Mouse (Mus musculus) urinary bladder, adult 2 months (tissue): ENCODE results near the gene Thsd7a. TPM values are rescaled to one million over a fixed set of nuclear protein-coding genes. Genes with fewer than 3 reads are reported as not detected.

Experiments used
- DNase-seq: peaks from one replicate; pipeline ENCODE4 v3.0.0; 2022; ENCODE audit warnings: low spot score
- polyA plus RNA-seq: library from polyadenylated mRNA; depleted of rRNA; stranded (reverse); fragments of >200 nt; gene quantifications from 2 replicates; pipeline ENCODE4 v1.2.3, GENCODE M21; 2012

Gene Thsd7a
- polyA plus RNA-seq, 1 experiment = 3.0 TPM

DNA sequence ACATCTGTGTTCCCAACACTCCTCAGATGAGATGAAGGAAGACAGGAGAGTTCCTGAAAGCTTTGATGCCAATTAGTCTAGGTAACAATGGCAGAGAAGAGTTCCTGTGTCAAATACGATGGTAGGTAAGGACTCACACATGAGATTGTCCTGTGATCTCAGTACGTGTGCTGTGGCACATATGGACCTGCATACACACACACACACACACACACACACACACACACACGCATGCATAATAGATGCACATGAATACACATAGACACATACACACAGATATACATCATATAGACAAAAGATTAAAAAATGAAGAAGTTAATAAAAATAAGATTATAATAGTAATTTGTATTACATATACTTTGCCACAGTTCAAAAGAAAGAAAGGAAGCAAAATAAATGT, 56.0 kb downstream of the Thsd7a start:
- no peak for DNase-seq

DNA sequence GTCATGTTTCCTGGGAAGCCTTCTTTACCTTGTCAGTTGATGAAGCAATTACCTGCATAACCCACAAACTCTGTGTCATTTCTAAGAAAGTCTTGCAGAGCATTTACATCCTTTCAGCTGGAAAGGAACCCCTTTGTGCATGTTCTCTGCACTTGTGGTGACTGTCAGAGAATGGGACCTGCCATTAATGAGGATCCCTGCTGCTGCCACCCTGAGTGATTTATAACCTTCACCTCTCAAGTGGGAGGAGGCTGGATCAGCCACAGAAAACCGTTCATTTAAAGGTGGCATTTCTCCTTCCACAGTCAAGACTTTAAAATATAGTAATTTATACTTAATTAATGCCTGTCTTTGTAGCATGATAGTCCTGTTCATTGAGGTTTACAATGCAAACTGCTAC, 99.6 kb downstream of the Thsd7a start:
- DNase-seq = no peak

DNA sequence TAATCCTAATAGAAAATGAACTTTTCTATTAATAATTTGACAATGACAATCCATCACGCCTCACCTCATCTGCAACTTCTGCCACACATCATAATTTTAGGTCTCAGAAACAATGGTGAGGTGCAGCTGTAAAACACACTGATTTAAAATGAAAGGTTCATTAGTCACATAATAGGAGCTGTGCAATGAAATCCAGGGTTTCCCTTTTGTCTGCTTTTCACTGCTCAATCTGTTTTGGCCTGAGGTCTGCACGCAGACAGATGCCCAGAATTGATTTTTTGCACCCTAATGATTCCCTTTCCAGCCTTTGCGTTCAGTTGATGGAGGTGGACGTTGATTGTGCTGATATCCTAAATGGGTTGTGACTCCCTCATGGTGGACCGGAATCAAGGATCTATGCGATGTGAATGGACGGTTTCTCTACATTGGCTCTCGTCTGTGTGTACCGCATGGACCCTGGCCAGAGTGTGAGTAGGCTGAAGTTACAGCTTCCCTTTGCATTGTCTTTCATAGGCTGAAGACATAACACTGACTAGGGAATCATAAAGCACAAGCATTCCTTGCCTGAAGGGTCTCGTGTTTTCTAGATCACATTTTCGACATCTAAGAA, 120.5 kb downstream of the Thsd7a start:
- no peak for DNase-seq

DNA sequence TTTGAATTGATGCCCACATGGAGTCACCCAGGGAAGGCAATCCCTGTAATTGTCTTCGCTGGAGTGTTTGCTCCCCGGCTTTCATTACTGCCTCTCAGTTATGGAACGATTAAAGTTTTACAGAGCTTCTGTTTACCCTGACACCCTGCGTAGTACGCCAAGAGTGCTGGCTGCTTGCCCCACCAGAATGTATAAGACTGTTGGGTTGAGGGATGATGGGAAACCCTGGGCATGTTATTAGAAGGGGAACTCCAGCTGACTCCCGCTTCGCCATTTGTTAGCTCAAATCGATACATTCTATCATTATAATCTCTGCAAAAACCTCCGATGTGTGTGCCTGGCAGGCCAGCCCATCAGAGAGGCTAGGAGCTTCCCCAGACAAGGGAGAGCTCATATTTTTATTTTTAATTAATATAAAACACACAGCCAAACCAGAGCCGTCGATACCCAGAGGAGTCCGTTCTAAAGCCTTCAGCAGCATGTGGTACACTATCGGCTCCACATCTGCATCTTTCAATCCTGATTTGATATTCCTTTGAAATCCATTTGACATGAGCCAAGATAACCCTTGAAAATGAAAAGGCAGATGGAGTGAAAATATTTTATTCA, 142.5 kb downstream of the Thsd7a start:
- no peak for DNase-seq

DNA sequence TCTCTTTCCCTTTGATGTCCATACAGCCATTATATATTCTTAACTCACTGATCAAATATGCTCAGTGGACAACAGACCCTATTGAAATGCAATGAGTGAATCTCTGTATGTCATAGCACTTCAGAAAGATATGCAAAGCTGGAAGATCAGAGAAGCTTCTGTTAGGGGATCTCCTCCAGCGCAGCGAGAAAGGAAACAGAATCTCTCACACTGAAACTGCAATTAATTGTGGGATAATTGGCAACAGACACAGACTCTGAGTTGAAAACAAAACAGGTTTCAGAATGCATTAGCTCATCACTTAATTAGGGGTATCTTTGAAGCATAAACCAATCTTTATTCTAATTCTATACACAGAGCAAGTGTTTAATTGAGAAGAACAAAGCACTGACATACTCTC, 146.3 kb downstream of the Thsd7a start:
- no peak for DNase-seq

DNA sequence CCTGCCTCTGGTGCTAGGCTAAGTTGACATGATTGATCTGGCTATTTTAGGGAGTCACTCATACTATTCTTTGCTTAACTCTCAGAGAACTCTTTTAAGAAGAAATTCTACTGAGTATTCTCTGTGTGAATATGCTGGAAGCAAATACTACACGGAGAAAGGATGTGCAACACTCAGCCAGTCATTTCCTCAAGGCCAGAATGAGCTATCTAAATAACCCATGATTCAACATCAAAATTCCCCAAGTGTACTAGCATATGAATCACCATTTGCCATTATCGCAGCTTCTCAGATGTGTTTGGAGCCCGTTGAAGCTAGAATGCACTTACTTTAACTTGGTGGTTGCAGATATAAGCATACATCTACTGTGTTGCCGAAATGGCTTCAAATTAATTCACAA, 147.0 kb downstream of the Thsd7a start:
- DNase-seq = no peak

DNA sequence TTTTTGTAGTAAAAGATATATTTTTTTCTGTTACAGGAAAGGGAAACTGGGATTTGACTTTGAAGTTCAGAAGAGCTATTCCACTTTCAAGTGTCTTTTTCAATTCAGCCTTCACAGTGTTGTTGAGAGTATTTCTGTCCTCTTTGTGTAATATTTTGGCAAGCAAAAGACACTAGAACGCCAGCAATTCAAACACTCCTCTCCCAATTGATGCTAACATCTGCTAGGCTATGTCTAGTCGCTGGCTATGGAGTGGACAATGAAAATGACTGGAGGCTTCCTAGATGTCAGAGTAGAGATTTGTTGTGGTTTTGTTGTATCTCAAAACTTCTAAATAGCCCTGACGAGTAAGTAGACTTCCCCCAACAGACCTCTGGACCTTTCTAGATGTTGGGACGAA, 164.8 kb downstream of the Thsd7a start:
- no peak for DNase-seq

DNA sequence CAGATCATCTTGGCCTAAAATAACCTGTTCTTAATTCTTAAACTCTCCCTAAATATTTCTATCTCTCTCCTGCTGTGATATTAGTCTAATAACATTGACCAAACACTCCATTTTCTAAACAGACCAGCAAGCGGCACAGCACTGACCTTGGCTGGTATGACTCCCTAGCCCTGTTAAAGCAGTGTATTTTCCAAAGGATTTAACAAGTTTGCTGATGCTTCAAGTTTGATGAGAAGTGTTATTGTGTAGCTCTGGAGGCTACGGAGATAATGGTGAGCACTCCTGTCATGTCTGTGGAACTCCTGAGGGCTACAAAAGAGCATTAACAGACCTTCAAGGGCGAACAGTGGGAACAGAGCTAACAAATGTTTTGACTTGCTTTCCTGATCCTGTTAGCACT, 168.1 kb downstream of the Thsd7a start:
- no peak for DNase-seq

DNA sequence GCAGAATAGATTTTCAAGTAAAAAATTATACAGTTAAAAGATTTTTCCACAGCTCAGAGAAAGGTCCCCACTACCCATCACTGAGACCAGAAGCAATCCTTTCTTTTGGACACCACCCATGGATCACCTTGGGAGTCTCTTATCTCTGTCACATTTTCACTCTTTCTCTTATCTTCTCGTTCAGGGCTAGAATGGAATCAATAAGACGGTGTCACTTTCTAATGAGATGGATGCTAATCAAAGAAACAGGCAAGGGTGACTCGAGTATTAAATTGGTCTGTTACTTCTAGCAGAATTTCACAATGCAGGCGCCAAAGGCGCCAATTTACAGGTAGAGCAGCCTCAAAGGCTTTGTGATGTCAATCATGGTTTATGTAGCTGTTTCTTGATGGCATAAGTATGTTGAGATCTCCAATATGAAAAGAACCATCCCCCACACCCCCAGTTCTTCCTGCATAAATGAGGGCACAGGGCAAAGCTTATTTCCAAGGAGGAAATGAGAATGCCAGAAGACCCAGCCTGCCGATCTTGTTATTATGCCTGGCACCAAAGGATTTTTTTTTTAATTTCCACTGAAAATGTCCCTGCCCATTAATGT, 173.5 kb downstream of the Thsd7a start:
- DNase-seq = no peak

DNA sequence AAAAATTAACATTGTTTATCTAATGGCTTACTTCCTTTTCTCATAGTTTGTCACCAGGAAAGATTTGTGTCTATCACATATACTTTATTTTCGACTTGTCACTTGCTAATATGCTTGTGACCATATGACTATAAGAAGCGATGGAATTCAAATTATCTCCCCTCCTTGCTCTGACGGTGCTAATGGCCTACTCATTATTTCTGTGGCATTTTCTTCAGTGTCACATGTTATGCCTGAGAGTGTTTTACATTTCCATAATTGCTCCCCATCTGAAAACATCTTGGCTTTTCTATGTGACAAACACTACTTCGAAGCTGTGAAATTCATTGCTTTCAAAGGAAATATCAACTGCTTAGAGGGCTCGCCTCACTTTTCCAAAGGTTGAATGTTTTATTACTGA, 177.0 kb downstream of the Thsd7a start:
- DNase-seq = no peak

DNA sequence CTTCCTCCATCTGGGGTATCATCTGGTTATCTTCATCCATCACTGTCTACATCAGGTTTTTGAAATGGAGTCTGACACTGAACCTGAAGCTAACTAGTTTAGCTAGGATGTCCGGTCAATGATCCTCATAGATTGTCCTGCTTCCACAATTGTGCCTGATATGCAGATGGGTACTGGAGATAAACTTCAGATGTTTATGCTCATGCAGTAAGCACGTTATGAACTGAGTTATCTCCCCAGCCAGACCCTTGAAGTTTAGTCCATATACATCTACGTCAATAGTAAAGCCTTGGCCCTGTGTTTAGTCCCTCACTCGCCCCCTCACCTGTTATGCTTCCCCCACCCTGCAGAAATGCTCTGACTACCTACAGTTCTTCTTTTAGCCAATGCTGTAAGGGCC, 184.1 kb downstream of the Thsd7a start:
- no peak for DNase-seq

DNA sequence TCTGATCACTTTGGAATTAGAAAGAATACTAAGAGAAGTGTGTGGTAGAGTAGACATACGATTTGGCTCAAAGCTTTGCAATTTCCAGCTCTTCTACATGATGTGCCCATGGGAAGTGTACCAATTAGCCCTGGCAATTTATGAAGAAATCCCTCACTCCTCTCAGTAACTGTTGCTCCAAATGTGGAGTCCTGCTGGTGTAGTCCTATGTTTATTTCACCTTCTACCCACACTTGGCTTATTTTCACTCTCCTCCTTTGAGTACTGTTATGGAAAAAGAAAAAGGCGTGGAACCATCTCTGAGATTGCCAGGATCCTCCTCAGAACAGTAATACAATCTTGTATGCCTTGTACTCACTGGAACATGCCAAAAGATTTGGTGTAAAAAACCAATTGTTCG, 186.9 kb downstream of the Thsd7a start:
- no peak for DNase-seq

DNA sequence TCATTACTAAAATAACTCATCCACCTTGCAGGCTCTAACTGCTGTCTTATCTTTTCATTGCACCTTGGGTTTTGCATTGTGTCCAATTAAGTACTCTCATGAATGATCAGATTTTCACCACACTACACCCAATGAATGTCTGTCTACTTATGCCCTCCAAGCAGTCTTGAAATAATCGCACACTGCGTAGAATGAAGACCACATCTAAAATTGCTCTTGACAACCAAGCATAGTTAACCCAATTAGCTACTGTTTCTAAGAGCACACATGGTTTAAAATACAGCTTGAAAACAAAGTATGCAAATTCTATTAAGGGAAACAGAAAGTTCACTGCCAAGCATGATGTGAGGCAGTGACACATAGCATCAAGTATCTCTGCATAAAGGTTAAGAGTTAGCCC, 188.7 kb downstream of the Thsd7a start:
- no peak for DNase-seq

DNA sequence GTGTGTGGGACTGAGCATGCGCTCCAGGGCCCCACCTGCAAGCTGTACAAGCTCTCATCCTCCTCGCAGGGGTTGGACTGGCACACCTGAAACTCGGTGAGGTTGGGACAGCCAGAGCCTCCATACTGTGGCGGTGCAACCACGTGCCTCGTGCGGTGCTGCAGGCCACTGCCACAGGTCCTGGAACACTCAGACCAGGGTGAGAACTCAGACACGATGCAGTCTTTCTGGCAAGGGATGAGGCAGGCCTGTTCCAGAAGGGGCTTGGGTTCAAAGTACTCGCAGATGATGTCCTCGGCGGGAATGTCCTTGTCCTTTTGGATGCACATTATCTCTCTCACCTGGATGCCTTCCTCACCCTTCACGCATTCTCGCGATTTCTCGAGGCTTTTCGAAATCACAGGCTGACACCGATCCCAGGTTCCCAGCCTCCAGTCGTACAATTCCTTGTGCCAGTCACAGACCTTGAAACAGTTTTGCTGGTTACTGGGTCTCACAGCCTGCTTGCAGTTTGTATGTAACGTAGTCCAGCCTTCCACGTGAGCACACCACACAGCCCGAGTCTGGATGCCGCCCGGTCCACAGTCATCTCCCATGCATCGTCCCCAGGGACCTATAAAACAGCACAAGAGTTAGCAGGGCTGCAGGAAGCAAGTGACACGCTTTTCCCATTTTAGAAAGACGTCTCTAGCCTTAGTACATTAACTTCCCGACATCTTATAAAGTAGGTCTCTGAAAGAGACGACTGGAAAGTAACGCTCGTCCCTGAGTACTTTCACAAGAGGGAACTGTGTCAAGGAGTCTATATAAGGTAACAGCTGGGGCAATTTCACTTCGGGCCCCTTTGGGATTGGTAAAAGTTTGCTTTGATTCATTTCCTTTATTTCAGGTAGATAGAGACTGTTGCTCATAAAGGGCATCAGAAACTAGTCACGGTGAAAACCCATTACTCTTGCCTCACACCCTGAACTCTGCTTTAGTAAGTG, 193.8 kb downstream of the Thsd7a start:
- no peak for DNase-seq

DNA sequence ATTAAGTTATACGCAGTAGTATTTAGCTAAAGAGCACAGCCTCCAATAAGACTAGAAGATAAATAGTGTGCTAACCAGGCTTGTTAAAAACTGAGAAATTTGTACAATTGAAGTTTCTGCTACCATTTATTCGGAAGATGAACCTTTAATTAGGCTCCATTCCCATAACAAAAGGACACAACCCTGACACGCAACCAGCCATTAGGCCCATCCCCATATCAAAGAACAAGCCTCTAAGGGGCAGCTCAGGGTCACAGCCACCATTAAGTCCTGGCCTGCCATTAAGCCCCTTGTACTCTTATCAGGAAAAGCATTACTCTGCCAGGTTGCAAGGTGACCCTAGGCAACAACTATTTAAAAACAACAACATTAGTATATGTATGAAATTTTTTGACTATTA, 198.0 kb downstream of the Thsd7a start:
- DNase-seq = no peak

DNA sequence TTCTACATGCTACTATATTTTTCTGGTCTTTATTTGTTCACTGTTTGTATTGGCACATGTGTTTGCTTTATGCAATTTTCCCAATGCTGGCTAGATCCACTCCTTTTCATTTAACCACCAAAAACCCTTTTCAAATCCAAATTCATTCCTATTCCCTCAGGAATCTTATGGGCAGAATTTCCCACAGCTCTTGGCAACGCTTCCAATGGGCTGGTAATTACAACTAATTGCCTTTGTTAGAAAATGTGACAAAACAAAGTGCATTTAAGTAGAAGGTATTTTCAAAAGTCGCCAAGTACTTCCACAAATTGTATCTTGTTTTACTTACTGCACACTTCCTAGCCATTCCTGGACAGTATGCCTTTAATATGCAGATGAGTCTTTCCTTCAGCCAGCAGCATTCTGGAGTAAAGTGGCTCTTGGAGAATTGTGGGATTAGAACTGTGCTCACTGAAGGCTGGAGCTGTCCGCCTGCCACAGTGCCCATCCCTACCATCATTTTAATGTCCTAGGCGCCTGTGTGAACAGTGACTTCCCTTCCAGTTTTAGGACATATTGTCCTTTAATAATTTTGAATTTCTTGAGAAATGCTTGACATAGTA, 199.1 kb downstream of the Thsd7a start:
- no peak for DNase-seq

DNA sequence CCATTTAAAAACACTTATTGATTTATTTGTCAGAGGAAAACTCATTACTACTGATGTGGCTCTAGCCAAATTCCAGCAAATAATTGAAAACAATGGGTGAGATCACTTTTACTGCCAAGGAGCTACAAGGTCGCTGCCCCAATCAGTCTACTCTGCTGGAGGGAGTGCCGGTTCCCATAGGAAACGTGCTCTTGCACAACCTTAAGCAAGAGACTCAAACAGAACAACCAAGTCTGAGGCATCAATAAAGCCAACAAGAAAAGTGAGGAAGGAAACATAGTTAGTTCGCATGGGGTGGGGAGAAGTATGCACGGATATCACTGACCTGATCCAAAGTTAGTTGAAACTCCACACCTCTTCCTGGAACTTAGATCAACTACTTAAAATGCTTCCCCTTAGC, 205.1 kb downstream of the Thsd7a start:
- no peak for DNase-seq

DNA sequence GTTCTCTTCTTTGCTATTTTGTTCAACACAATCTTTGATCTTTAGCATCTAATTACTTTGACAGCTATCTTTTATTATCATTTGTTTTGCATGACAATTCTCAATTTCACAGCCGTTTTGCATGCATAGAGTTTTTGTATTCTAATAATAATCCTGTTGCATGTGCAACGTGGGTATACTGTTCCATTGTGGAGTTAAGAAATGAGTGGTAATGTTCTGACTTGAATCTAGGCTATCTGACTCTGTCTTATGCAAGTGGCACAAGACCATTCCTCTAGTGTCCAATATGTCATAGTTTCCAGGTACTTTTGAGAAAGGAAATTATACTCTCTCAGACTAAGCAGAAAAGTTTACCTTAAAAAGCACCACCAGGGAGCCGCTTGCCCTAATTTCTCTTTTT, 206.7 kb downstream of the Thsd7a start:
- no peak for DNase-seq

DNA sequence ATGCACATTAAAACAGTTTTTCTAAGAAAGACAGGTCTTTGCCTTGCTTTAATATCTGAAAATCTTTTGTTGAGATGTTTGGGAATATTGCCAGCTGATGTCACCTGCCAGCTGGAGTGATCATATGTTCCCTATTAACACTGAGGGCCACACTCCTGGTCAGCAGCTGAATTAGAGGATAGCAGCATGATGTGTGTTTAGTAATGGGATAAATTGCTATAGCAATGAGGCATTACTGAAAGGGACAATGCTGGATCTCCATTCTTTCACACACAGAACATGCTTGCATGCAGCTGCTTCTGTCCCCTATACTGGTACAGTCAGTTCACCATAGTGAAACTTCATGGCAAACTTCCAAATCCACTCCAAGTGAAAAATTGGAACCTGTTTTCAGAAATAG, 230.1 kb downstream of the Thsd7a start:
- no peak for DNase-seq

DNA sequence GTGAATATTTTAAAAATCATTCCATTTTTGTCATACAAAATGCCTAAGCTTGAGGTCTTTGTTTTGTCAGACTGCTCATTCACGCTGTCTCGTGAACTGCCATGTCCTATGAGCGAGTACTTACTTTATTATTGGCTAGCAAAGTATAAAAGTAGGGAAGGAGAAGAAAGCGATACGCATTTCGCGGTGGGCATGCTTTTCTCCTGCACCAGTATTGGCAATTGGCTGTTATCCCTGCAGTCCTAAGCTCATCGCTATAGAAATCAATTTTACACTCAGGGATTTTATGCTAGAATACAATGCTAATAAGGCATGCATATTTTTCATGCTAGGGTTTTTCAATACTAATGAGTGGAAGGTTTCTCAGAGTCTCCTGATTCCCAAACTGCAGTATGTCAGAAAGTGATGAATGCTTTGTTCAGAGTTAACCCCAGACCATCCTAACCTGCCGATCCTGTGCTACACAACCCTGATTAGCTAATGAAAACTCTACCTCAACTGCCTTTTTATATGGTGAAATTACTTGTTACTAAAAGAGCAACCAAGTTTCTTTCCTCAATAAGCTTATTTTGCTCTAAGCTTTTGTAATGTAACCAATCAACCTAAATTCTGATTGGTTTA, 230.8 kb downstream of the Thsd7a start:
- no peak for DNase-seq

DNA sequence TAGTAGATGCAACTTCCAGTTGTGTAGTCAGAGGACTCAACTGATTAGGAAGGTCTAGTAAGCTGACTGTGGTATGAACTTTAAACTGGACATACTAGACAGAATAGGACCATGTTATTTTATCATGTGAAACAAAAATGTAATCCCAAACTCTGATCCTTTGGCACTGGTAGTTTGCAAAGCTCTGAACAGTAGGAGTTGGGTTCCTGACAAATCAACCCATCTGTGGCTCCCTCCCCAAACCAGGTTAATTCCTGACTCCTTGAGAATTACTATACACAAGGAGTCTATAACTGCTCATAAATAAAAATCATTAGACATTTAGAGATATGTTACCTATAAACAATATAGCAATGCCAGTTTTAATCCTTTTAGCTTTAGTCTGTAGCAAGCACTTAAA, 231.5 kb downstream of the Thsd7a start:
- DNase-seq = no peak

DNA sequence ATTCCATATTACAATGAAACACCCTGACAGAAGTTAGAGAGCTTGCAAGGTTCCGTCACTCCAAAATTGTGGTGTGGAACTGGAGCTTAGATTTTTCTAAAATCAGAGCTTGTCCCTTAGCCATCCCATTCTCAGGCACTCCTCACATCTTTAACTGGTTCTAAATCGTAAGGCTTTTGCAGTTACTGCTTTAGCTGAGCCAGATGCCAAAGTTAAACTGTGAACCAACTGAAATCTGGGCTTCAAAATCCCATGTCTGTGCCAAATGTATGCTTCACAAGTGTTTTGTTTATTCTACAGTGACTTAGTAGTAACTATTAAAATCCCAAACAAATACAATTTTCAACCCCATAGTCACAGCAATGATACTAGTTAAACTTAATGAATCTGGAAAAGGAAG, 242.3 kb downstream of the Thsd7a start:
- DNase-seq = no peak
